Mouse (Mus musculus) thymus, adult 2 months (tissue): Measurements from ENCODE around the gene Bckdha.

ENCODE experiments used
- CTCF ChIP-seq: fragments of 200-500 bp; IDR thresholded peaks from 2 replicates; pipeline ENCODE4 v1.5.1; 2012; ENCODE audit warnings: mild to moderate bottlenecking, control low read depth, low read length, moderate library complexity, borderline replicate concordance; ENCODE audit not compliant: control insufficient read depth, poor library complexity, insufficient read depth; ENCODE audit errors: extremely low read depth
- POLR2A ChIP-seq: fragments of 200-500 bp; IDR thresholded peaks from 2 replicates; pipeline ENCODE4 v1.6.1; 2012; ENCODE audit warnings: mild to moderate bottlenecking, low read length, control low read depth, moderate library complexity; ENCODE audit not compliant: control insufficient read depth, poor library complexity, insufficient read depth; ENCODE audit errors: extremely low read depth

GRCm38 (mm10) chr7:25615706-25616011 is 43.1 kb downstream of the Bckdha start, which contains the start of gene Erich4:
- no peak for TF ChIP-seq POLR2A
- no peak for TF ChIP-seq CTCF
